Mouse (Mus musculus): Measurements from ENCODE around the gene Atrn. TPM values are rescaled to one million over a fixed set of nuclear protein-coding genes. Genes with fewer than 3 reads are reported as not detected.
"Not testable (repeated sequence)": the region's sequence is repeated elsewhere in the genome, so short reads cannot be mapped to it uniquely, and the experiment has no call there.

Atrn gene
- polyA plus RNA-seq, 1 experiment = 16.4 TPM

DNA sequence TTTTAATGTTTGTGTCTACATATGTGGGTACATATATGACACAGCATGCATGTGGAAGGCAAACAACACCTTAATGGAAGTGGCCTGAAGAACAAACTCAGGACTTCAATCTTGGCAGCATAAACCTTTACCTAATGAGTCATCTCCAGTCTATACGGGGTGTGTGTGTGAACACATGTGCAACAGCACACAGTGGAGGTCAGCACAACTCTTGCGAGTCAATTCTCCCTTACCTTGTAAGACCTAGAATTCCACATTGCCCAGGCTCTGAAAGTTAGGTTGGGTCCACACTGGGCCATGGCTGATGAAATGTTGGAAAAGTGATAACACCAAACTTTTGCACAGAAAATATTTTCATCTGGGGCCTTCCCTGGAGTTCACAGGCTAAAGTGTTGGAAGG lies 124.3 kb downstream of the Atrn start:
- no peak for DNase-seq
- no peak overlapping the region for H3K4me3 ChIP-seq (replicated peaks; ENCODE audit: extremely low read depth, low read depth, low read length)
- WGBS = 75% methylated on average over 2 of the region's 2 CpGs
- TF ChIP-seq POLR2A (IDR thresholded peaks at IDR 0.05; ENCODE audit: borderline replicate concordance, extremely low read depth, low read depth, low read length) (no peak), CTCF (IDR thresholded peaks at IDR 0.05; ENCODE audit: insufficient read depth, low read length) (no peak)
- H3K4me1 ChIP-seq (ENCODE audit: control insufficient read depth, insufficient read depth, low read length) = no peaks in the 10 kb centered on the region; the same call in 1 of the 2 replicates

DNA sequence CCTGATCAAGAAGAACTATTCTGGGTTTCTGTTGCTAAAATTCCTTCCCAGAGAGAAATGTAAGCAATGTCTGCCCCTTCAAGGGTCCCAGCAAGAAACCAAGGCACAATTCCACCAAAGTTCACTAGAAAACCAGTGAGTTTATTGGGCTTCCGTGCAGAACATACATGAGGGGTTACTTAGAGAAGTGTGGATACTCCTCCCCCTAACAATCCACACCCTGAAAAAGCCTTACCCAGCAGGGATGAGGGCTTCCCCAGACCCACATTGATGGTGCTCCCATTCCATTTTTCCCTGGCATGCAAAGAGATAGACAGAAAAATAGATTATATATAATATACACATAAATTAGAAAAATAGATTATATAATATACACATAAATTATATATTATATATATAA lies 124.7 kb downstream of the Atrn start:
- Histone ChIP-seq H3K4me3 (replicated peaks; ENCODE audit: extremely low read depth, low read depth, low read length) (no peak overlapping the region), H3K4me1 (ENCODE audit: control insufficient read depth, insufficient read depth, low read length) (no peaks in the 10 kb centered on the region)
- WGBS = 95% methylated on average over 1 of the region's 1 CpGs
- DNase-seq = no peak
- no peak for TF ChIP-seq CTCF (IDR thresholded peaks at IDR 0.05; ENCODE audit: insufficient read depth, low read length)

DNA sequence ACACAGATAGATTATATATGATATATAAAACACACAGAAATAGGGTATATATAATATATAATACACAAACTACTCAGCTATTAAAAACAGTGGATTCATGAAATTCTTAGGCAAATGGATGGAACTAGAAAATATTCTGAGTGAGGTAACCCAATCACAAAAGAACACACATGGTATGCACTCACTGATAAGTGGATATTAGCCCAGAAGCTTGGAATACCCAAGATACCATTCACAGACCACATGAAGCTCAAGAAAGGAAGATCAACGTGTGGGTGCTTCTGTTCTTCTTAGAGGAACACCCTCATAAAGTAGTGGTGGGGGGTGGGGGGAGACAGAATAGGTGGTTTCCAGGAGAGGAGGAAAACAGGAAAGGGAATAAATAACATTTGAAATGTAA lies 125.1 kb downstream of the Atrn start:
- H3K4me3 ChIP-seq (replicated peaks; ENCODE audit: extremely low read depth, low read depth, low read length); DNase-seq; H3K4me1 ChIP-seq (ENCODE audit: control insufficient read depth, insufficient read depth, low read length): not testable (repeated sequence)
- 34% methylated on average over 1 of the region's 1 CpGs for WGBS

DNA sequence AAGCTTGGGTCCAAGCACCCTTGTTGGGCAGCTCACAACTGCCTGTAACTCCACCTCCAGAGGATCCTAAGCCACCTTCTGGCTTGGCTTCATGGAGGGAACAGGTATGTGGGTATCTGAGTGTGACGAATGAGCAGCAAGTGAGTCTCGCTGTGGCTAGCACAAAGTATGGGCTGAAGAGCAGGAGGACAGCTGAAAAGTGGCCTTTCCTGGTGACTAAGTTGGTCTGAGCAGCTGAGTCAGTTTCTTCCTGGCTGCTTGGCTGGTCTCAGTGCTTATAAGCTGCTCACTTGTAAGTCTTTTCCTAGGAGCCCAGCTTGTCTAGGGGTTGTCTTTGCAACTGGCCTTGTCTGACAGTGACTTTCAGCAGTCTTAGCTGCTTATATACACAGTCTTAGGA lies 130.0 kb downstream of the Atrn start:
- no peak for DNase-seq

DNA sequence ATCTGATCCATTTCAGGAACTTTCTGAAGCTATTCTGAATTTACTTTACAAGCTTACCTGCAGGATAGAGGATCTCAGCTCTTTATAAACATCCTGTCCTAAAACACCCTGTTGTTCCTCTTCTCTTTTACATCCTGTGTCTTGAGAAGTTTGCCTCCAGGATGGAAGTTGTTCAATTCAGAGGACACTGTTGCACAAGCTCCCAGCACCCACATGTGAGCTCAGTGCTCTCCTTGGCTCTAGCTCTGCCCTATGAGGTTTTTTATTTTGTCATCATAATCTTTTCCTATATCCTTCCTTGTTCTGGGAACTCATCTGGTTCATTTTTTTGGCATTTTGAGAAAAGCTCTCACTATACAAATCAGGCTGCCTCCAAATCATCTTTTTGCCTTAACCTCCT lies 130.5 kb downstream of the Atrn start:
- no peak for TF ChIP-seq CTCF (IDR thresholded peaks at IDR 0.05; ENCODE audit: insufficient read depth, low read length)
- no peak for TF ChIP-seq POLR2A (IDR thresholded peaks at IDR 0.05; ENCODE audit: borderline replicate concordance, extremely low read depth, low read depth, low read length)
- Histone ChIP-seq H3K4me1 (ENCODE audit: control insufficient read depth, insufficient read depth, low read length) (peaks cover 5% of the 10 kb centered on the region; the same call in 1 of the 2 replicates), H3K4me3 (replicated peaks; ENCODE audit: extremely low read depth, low read depth, low read length) (no peak overlapping the region)
- DNase-seq = no peak

More for the DNA sequence above, 130.0 kb downstream of the Atrn start:
- Histone ChIP-seq H3K4me1 (ENCODE audit: control insufficient read depth, insufficient read depth, low read length) (peaks cover 5% of the 10 kb centered on the region; the same call in 1 of the 2 replicates), H3K4me3 (replicated peaks; ENCODE audit: extremely low read depth, low read depth, low read length) (no peak overlapping the region)
- 89% methylated on average over 2 of the region's 2 CpGs for WGBS
- TF ChIP-seq CTCF (IDR thresholded peaks at IDR 0.05; ENCODE audit: insufficient read depth, low read length) (no peak), POLR2A (IDR thresholded peaks at IDR 0.05; ENCODE audit: borderline replicate concordance, extremely low read depth, low read depth, low read length) (no peak)

DNA sequence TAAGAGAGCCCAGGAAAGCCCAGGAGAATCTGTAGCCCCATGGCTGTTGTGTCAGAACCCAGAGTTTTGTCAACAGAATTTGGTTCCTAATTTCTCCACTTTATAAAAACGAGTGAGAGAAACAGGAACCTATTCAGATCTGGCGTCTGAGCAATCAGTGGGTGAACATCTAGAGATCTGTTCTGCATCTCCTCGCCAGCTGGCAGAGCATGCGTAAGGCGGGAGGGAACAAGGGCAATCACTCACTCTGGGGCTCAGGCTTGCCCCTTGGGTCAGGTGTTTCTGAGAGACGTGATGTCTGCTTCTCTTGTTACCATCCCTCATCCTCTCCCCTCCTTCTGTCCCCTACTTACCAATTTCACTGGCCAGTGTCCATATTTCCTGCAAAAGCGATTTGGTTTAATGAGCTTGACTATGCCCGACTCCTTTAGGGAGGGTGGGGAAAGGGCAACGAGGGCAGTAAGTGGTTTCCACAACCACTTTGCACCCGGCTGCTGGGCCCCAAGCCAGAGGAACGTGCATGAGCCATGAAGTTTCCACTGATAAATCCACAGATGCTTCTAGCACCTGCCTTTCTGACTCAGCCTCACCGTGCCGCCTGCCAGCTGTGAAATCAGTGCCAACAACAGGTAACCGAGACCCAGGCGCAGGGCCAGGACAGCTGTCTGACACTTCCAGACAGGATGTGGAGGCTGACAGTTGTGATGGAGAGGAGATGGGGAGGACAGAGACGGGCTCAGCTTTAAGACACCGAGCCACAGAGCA lies 131.1 kb downstream of the Atrn start:
- TF ChIP-seq CTCF (IDR thresholded peaks at IDR 0.05; ENCODE audit: insufficient read depth, low read length) (no peak), POLR2A (IDR thresholded peaks at IDR 0.05; ENCODE audit: borderline replicate concordance, extremely low read depth, low read depth, low read length) (no peak)
- DNase-seq = peak; percentile 34
- Histone ChIP-seq H3K4me1 (ENCODE audit: control insufficient read depth, insufficient read depth, low read length) (peaks cover 5% of the 10 kb centered on the region; the same call in 1 of the 2 replicates), H3K4me3 (replicated peaks; ENCODE audit: extremely low read depth, low read depth, low read length) (no peak overlapping the region)
- 25% methylated on average over 17 of the region's 17 CpGs for WGBS

DNA sequence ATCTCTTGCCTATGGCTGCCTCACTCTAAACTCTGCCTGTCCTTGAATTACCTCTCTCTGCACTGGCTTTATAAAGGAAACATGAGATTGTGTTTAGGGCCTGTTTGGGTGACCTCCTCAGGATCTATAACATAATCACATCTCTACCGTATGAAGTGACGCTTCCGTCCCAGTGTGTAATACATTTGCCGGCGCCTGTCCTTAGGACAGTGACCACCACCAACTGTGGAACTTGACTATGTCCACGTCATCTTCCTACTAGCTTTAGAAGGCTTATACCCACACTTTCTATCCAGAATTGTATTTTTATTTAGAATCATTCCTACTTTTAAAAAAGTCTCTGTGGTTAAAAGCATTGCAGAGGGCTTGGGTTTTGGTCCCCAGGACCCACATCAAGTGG lies 131.9 kb downstream of the Atrn start:
- 92% methylated on average over 6 of the region's 6 CpGs for WGBS
- DNase-seq = no peak

DNA sequence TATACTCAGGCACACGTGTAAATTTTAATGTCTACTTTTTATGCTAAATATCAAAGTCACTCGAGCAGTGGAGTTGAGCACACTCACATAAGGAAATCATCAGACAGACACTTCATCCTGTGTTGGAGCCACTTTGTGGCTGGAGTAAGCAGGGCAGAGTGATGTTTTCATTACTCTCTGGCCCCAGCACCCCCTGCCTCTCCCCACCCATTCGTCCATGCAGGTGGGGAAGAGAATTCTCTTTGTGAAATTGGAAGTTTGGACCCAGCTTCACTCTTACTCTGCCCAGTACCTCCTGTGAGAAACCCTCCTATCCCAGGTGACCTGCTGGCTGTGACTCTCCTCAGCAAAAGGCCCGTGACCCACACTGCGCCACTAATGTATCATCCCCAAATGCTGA lies 132.4 kb downstream of the Atrn start:
- WGBS = 84% methylated on average over 5 of the region's 5 CpGs
- Histone ChIP-seq H3K4me1 (ENCODE audit: control insufficient read depth, insufficient read depth, low read length) (peaks cover 5% of the 10 kb centered on the region; the same call in 1 of the 2 replicates), H3K4me3 (replicated peaks; ENCODE audit: extremely low read depth, low read depth, low read length) (no peak overlapping the region)
- DNase-seq = no peak
- TF ChIP-seq CTCF (IDR thresholded peaks at IDR 0.05; ENCODE audit: insufficient read depth, low read length) = no peak
- no peak for TF ChIP-seq POLR2A (IDR thresholded peaks at IDR 0.05; ENCODE audit: borderline replicate concordance, extremely low read depth, low read depth, low read length)

More for the DNA sequence above, 131.9 kb downstream of the Atrn start:
- Histone ChIP-seq H3K4me1 (ENCODE audit: control insufficient read depth, insufficient read depth, low read length) (peaks cover 5% of the 10 kb centered on the region; the same call in 1 of the 2 replicates), H3K4me3 (replicated peaks; ENCODE audit: extremely low read depth, low read depth, low read length) (no peak overlapping the region)
- TF ChIP-seq CTCF (IDR thresholded peaks at IDR 0.05; ENCODE audit: insufficient read depth, low read length) (no peak), POLR2A (IDR thresholded peaks at IDR 0.05; ENCODE audit: borderline replicate concordance, extremely low read depth, low read depth, low read length) (no peak)

DNA sequence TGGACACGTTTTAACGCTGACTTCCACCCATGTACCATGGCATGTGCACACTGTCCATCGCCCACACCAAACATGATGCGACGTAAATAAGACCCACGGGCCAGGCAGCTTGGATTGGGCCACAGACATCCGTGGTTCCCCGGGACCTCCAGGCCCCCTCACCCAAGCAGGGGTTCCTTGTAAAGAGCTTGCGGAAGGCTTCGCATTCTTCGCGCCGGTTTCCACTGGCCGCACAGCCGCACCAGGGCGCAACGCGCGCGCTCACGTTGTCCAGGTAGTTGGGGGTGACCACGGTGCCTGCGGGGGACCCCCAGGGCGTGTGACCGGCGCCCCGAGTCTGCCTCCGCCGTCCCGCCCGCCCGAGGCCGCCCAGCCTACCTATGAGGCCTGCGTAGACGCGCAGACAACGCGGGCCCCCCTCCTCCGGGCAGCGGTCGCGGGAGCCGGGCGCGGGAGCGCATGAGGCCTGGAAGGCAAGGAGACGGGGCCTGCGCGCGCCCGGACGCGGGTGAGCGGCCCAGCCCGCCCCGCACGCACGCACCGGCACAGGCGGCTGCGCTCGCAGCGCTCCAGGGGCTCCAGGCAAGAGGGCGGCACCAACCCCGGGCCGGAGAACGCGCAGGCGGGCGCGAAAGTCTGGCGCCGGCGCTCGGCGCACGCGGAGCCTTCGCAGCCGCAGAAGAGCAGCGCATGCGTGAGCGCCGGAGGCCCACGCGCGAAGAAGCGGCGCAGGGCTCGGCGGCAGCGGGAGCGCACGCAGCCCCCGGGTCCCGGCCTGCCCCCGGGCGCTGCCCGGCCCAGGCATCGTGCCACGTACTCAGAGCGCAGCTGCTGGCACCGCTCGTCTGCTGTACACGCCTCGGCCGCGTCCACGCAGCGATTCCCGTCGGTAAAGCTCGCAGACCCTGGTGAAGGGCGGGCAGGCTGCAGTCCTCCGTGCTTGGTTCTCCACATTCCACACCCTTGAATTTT lies 134.8 kb downstream of the Atrn start:
- peaks cover 5% of the 10 kb centered on the region; the same call in 1 of the 2 replicates for H3K4me1 ChIP-seq (ENCODE audit: control insufficient read depth, insufficient read depth, low read length)
- no peak for TF ChIP-seq CTCF (IDR thresholded peaks at IDR 0.05; ENCODE audit: insufficient read depth, low read length)
- TF ChIP-seq POLR2A (IDR thresholded peaks at IDR 0.05; ENCODE audit: borderline replicate concordance, extremely low read depth, low read depth, low read length) = no peak
- 4% methylated on average over 113 of the region's 115 CpGs for WGBS
- no peak for DNase-seq
- peak overlapping the region; percentile 10 for H3K4me3 ChIP-seq (replicated peaks; ENCODE audit: extremely low read depth, low read depth, low read length)

Measured in lung, adult 2 months (tissue).